Mouse (Mus musculus): ENCODE results near the gene Scai.

- TF ChIP-seq CTCF (IDR thresholded peaks at IDR 0.05; ENCODE audit: low read depth, low read length), result no peak
- TF ChIP-seq POLR2A (IDR thresholded peaks at IDR 0.05; ENCODE audit: extremely low read depth, insufficient read depth, low read length), result no peak
Measured at GRCm38 (mm10) chr2:39121137-39121536, 69.4 kb downstream of the Scai start.
